Mouse (Mus musculus): ENCODE data around the gene Mthfr.

- no peak for TF ChIP-seq POLR2A (IDR thresholded peaks at IDR 0.05; ENCODE audit: low read depth, low read length)
- no peak for TF ChIP-seq CTCF (IDR thresholded peaks at IDR 0.05; ENCODE audit: extremely low read depth, insufficient read depth, insufficient read length, insufficient replicate concordance)
These were observed 48.4 kb downstream of the Mthfr start for GRCm38 (mm10) chr4:148087091-148087906.
